Mouse (Mus musculus) testis, adult 2 months (tissue): ENCODE data around the gene Vamp4. TPM values are rescaled to one million over a fixed set of nuclear protein-coding genes. Genes with fewer than 3 reads are reported as not detected.

Experiments used
- H3K27ac ChIP-seq: fragments of 200-500 bp; 2 replicates; pipeline ENCODE4 v1.5.1; 2012; ENCODE audit warnings: low read depth, low read length; ENCODE audit not compliant: control insufficient read depth, insufficient read depth
- H3K27me3 ChIP-seq: fragments of 200-500 bp; 2 replicates; pipeline ENCODE4 v1.6.1; 2012; ENCODE audit warnings: mild to moderate bottlenecking, low read length, moderate library complexity; ENCODE audit not compliant: control insufficient read depth, insufficient read depth
- H3K36me3 ChIP-seq: fragments of 200-500 bp; 2 replicates; pipeline ENCODE4 v1.6.1; 2012; ENCODE audit warnings: mild to moderate bottlenecking, low read length; ENCODE audit not compliant: control insufficient read depth, insufficient read depth
- H3K4me1 ChIP-seq: fragments of 200-500 bp; 2 replicates; pipeline ENCODE4 v1.6.1; 2012; ENCODE audit warnings: low read length; ENCODE audit not compliant: control insufficient read depth, insufficient read depth
- H3K4me3 ChIP-seq: fragments of 200-500 bp; 2 replicates; pipeline ENCODE4 v1.5.1; 2012; ENCODE audit warnings: low read depth, mild to moderate bottlenecking, low read length, moderate library complexity, mixed read lengths; ENCODE audit not compliant: control insufficient read depth
- CTCF ChIP-seq: fragments of 200-500 bp; IDR thresholded peaks from 2 replicates; pipeline ENCODE4 v1.5.1; 2012; ENCODE audit warnings: low read depth, mild to moderate bottlenecking, inconsistent platforms, low read length, moderate library complexity; ENCODE audit not compliant: control insufficient read depth, insufficient read depth, insufficient replicate concordance
- POLR2A ChIP-seq: fragments of 200-500 bp; IDR thresholded peaks from 2 replicates; pipeline ENCODE4 v1.6.1; 2012; ENCODE audit warnings: low read depth, mild to moderate bottlenecking, inconsistent platforms, low read length, moderate library complexity; ENCODE audit not compliant: control insufficient read depth
- polyA plus RNA-seq: library from polyadenylated mRNA; depleted of rRNA; stranded (reverse); fragments of >200 nt; gene quantifications from 2 replicates; pipeline ENCODE4 v1.2.3, GENCODE M21; 2012

Gene Vamp4
- polyA plus RNA-seq, 1 experiment: 24.5 TPM

DNA sequence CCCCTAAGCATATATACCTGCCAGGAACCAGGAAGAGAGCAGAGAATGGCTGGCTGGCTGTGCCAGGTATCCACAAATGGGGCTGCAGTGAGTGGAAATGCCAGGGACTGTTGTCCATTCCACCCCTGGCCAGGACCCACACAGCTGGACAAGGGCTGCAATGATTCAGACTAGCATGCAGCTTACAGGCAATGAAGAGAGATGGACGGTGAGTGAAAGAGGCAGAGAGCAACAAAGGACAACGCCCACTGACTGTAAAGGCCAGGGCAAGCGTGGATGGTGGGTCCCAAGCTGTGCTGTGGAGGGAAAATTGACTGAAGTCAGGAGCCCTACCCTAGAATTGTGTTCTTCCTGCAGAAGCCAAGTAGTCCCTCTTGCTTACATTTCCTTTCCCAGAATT lies 66.2 kb downstream of the Vamp4 start:
- no peaks in the 10 kb centered on the region for H3K4me1 ChIP-seq
- no peaks in the 10 kb centered on the region for H3K27me3 ChIP-seq
- no peak overlapping the region for H3K4me3 ChIP-seq
- no peak overlapping the region for H3K27ac ChIP-seq
- TF ChIP-seq POLR2A (no peak), CTCF (no peak)
- H3K36me3 ChIP-seq: no peaks in the 10 kb centered on the region

DNA sequence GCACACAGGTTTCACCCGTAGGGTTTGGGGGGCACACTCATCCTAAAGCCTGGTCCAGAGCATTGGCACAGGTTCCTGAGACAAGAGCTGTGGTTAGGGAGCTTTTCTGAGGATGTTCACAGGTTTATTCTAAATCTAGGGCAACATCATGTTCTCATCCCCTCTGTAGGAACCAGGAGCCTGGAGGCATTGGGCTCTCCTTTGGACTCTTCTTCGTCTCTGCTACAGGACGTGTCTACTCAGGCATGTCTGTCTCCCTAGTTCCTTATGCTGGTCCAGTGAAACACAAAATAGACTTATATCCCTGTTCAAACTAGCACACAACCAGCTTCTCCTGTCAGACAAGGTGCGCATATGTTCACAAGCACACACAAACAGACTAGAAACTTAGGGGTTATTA lies 68.2 kb downstream of the Vamp4 start:
- Histone ChIP-seq H3K27ac (no peak overlapping the region), H3K4me3 (no peak overlapping the region), H3K4me1 (no peaks in the 10 kb centered on the region), H3K36me3 (no peaks in the 10 kb centered on the region), H3K27me3 (no peaks in the 10 kb centered on the region)
- no peak for TF ChIP-seq POLR2A
- TF ChIP-seq CTCF: no peak

DNA sequence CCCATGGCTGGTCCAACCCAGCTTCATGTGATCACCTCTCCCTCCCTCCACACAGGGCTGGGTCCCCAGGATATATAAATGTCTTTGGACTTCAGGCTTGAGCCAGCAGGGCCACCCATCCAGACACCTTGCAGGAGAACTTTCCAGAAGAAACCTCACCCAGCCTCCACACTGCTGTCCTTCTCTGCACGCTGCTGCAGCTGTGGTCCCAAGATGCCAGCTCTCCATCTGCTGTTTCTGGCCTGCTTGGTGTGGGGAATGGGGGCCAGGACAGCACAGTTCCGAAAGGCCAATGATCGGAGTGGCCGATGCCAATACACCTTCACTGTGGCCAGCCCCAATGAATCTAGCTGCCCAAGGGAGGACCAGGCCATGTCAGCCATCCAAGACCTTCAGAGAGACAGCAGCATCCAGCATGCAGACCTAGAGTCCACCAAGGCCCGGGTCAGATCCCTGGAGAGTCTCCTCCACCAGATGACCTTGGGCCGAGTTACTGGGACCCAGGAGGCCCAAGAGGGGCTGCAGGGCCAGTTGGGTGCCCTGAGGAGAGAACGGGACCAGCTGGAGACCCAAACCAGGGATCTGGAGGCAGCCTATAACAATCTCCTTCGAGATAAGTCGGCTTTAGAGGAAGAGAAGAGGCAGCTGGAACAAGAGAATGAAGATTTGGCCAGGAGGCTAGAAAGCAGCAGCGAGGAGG lies 68.9 kb downstream of the Vamp4 start, which contains the start of gene Myoc:
Gene Myoc, plus strand, starts transcription at position 105 of the 700 bp plus-strand sequence.
- Histone ChIP-seq H3K4me1 (no peaks in the 10 kb centered on the region), H3K4me3 (no peak within 1 kb of the TSS), H3K27me3 (no peaks in the 10 kb centered on the region), H3K36me3 (no peaks in the 10 kb centered on the region), H3K27ac (no peak within 1 kb of the TSS)
- no peak for TF ChIP-seq POLR2A
- no peak for TF ChIP-seq CTCF

DNA sequence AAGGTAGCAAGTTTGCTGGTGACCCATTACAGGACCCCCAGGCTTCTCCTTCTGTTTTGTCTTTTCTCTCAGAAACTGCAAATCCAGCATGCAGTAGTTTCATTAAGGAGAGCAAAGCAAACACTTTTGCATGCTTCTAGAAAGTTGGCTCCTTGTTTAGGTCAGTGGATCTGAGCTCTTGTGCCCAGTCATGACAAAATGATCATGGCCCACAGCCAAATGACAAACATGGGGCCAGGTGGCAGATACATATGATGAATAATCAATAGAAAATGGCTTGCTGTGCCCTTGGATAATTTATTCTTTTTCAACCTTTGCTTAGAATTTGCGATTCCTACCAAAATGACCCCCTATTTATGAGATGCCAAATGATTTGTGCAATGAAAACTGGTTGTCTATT lies 69.5 kb downstream of the Vamp4 start:
- Histone ChIP-seq H3K36me3 (no peaks in the 10 kb centered on the region), H3K4me3 (no peak overlapping the region), H3K4me1 (no peaks in the 10 kb centered on the region), H3K27me3 (no peaks in the 10 kb centered on the region), H3K27ac (no peak overlapping the region)
- TF ChIP-seq POLR2A: no peak

DNA sequence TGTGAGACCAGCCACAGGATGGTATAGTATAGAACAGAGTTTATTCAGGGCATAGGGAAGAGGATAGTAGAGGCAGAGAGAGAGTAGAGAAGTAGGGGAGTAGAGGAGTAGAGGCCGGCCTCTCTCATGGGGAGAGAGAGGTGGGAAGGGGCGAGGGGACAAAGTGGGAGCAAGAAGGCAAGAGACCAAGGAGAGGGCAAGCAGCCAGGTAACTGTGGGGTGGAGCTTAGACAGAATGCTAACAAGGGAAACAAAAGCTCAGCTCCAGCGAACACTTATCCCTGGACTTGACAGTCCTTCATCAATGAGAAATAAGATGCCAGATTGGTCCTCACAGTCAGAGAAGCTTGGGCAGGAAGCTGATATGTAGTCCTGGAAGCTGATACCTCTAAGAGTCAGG lies 72.3 kb downstream of the Vamp4 start:
- Histone ChIP-seq H3K27ac (no peak overlapping the region), H3K4me3 (no peak overlapping the region), H3K27me3 (no peaks in the 10 kb centered on the region), H3K4me1 (no peaks in the 10 kb centered on the region; the same call in none of the 2 replicates), H3K36me3 (no peaks in the 10 kb centered on the region)
- TF ChIP-seq POLR2A (no peak), CTCF (no peak)

DNA sequence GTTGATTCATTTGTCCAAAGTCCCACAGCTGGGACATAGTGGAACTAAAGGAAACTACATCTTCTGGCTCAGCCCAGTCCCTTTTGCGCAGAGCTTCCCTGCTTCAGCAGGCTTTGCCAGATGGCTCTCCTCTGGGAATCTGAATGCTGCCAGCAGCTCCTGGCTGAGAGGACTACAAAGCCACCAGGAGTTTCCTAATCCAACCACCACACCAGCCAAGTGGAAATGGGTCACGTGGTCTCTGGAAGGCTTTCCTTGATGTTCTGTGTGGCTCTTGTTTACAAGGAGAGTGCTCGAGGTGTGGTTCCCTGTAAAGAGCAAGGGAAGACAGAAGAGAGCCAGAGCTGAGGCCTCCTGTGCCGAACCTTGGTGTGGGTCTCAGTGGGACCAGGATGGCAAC lies 73.4 kb downstream of the Vamp4 start:
- Histone ChIP-seq H3K27ac (no peak overlapping the region), H3K4me1 (no peaks in the 10 kb centered on the region; the same call in none of the 2 replicates), H3K36me3 (no peaks in the 10 kb centered on the region), H3K27me3 (no peaks in the 10 kb centered on the region), H3K4me3 (no peak overlapping the region)
- TF ChIP-seq POLR2A (no peak), CTCF (no peak)

DNA sequence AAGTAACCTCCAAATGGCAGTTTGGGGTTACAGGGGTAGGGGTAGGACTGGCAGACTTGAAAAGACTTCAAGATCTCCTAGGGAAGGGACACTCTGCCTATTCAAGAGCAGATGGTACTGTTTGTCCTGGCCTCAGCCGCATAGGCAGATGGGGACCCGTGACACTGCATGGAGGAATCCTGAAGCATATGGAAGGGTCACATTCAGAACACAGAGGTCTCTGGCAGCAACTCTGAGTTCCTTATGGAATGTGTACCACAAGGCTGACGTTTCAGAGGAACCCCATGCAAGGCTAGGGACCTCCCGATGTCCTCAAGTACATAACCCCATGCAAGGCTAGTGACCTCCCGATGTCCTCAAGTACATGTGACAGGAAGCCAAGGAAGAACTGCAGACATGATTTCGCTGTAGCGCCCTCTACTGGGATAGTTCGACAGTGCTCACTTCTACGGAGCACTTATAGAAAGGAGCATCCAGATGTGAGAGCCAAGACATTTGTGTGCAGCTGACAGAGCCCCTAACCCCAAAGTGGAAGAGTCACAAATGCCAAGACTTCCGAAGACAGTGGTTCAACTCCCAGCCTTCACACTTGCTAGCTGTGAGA lies 75.9 kb downstream of the Vamp4 start:
- TF ChIP-seq CTCF (peak; percentile 26; the same call in 1 of the 2 replicates), POLR2A (no peak)

More for the DNA sequence above, 75.9 kb downstream of the Vamp4 start:
- Histone ChIP-seq H3K4me3 (no peak overlapping the region), H3K4me1 (no peaks in the 10 kb centered on the region; the same call in none of the 2 replicates), H3K27me3 (no peaks in the 10 kb centered on the region), H3K27ac (no peak overlapping the region), H3K36me3 (no peaks in the 10 kb centered on the region)
